Mouse (Mus musculus) bone marrow, adult 2 months (tissue): ENCODE results near the gene Lsm4. TPM values are rescaled to one million over a fixed set of nuclear protein-coding genes. Genes with fewer than 3 reads are reported as not detected.

Experiments
- H3K27ac ChIP-seq: fragments of 200-500 bp; 2 replicates; pipeline ENCODE4 v1.5.1; 2012; ENCODE audit warnings: low read depth, mild to moderate bottlenecking, control low read depth, inconsistent platforms, low read length; ENCODE audit not compliant: control insufficient read depth, poor library complexity, insufficient read depth
- H3K4me1 ChIP-seq: fragments of 200-500 bp; 2 replicates; pipeline ENCODE4 v1.6.1; 2011; ENCODE audit warnings: low read length; ENCODE audit not compliant: control insufficient read depth, insufficient read depth
- H3K4me3 ChIP-seq: fragments of 200-500 bp; replicated peaks from 2 replicates; pipeline ENCODE3; 2011; ENCODE audit warnings: mild to moderate bottlenecking, low read depth, low read length, control low read depth; ENCODE audit not compliant: control insufficient read depth
- CTCF ChIP-seq: fragments of 200-500 bp; IDR thresholded peaks from 2 replicates; pipeline ENCODE4 v1.5.1; 2011; ENCODE audit warnings: low read length, control low read depth; ENCODE audit not compliant: control insufficient read depth, insufficient read depth
- POLR2A ChIP-seq: fragments of 200-500 bp; IDR thresholded peaks from 2 replicates; pipeline ENCODE4 v1.6.1; 2011; ENCODE audit warnings: low read depth, mild to moderate bottlenecking, control low read depth, low read length, borderline replicate concordance; ENCODE audit not compliant: control insufficient read depth
- WGBS: fragments of 180-500 bp; shearing (Covaris S2); methylation state at CpG from one replicate; pipeline ENCODE4 v1.1.7; 2018; 5-methylcytosine and 5-hydroxymethylcytosine counted together
- polyA plus RNA-seq: library from polyadenylated mRNA; stranded (reverse); fragments of >200 nt; gene quantifications from 2 replicates; pipeline ENCODE4 v1.2.4, GENCODE M21; 2011; ENCODE audit warnings: low replicate concordance; ENCODE audit not compliant: missing spikeins, insufficient read depth, insufficient read length

Gene Lsm4
- polyA plus RNA-seq, 1 experiment: 119 TPM

DNA sequence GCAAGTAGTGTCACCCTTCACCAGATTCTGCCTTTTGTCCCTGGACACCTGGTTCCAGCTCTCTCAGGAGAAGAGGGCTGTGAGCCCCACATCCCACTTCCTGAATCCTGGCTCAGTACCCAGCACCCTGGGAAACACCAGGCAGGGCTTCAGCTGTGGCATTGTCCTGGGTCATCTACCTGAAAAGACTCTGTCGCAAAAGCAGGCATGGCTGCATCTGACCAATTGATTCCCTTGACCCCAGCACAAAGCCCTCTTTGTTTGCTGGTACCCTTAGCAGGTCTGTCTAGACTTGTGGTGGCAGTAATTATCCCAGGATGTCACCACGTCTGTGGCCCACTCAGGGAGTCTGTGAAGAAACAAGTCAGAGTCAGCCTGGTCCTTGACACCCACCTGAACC lies 17.6 kb upstream of the Lsm4 start:
- TF ChIP-seq POLR2A (no peak), CTCF (no peak)
- 84% methylated on average over 2 of the region's 2 CpGs for WGBS
- no peak overlapping the region for H3K27ac ChIP-seq
- H3K4me1 ChIP-seq: no peaks in the 10 kb centered on the region; the same call in 1 of the 2 replicates
- no peak overlapping the region for H3K4me3 ChIP-seq

DNA sequence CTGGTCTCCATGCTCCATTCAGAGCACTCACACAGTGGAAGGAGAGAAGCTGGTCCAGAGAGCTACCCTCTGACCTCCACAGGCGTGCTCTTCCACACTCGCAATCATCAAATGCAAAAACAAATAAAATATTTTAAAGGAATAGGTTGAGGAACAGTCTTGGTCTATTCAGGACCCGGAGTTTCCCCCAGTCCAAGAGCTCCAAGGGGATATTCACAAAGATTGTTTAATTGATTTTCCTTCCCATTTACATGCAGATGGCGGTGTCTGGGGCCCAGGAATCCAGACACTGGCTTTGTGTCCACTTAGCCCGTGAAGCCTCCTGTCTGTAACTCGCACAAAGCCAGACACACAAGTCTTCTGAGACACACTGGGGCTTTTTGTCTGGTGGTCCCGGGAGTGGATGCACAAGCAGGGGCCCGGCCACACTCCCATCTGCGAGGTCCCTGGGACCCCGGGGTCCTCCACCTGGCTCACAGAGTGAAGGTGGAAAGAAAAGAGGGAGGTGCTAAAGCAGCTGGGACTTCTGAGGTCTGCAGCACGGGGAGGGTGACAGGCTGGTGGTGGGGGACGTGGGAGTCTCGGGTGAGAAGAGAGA lies 16.8 kb upstream of the Lsm4 start:
- H3K27ac ChIP-seq: no peak overlapping the region
- 88% methylated on average over 13 of the region's 13 CpGs for WGBS
- TF ChIP-seq CTCF: no peak
- TF ChIP-seq POLR2A: no peak
- no peaks in the 10 kb centered on the region; the same call in 1 of the 2 replicates for H3K4me1 ChIP-seq
- H3K4me3 ChIP-seq: no peak overlapping the region

DNA sequence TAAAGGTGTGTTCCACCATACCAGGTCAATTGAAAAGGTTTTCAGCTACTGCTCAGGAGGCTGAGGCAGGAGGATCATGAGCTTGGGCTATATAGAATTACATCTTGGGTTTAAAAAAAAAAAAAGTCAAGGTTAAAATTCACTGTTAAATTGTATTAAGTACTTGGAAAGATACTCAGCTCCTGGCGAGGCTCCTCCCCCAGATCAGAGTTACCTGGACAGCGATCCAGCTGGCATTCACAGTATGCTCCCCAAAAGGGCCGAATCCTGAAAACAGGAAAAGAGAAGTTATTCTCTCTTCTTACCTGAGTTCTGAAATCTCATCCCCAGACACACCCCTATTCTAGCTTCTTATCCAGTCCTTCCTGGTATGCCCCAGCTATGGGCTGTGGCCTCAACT lies 15.8 kb upstream of the Lsm4 start:
- H3K27ac ChIP-seq: no peak overlapping the region
- WGBS: 88% methylated on average over 3 of the region's 3 CpGs
- TF ChIP-seq CTCF: no peak
- no peak for TF ChIP-seq POLR2A
- H3K4me3 ChIP-seq: no peak overlapping the region
- no peaks in the 10 kb centered on the region; the same call in 1 of the 2 replicates for H3K4me1 ChIP-seq

DNA sequence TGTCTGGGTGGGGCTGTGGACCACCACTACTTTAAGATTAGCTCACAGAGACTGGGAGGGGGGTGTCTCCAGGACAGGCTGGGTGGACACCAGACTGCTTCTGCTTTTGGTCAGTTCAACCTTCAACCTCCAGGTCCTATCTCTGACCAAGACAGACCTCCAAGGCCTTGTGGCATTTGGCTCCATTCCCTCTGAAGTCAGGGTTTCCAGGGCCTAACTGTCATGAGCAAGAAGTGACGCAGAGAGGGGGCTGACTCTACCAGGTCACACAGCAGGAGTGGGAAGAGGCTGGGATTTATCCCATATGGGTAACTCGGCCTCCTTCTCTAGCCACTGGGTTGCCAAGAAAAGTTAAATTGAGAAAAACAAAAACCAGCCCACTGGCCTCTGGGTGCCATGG lies 15.3 kb upstream of the Lsm4 start:
- TF ChIP-seq POLR2A (no peak), CTCF (no peak)
- 81% methylated on average over 2 of the region's 2 CpGs for WGBS
- no peak overlapping the region for H3K4me3 ChIP-seq
- H3K4me1 ChIP-seq: no peaks in the 10 kb centered on the region; the same call in 1 of the 2 replicates
- no peak overlapping the region for H3K27ac ChIP-seq

DNA sequence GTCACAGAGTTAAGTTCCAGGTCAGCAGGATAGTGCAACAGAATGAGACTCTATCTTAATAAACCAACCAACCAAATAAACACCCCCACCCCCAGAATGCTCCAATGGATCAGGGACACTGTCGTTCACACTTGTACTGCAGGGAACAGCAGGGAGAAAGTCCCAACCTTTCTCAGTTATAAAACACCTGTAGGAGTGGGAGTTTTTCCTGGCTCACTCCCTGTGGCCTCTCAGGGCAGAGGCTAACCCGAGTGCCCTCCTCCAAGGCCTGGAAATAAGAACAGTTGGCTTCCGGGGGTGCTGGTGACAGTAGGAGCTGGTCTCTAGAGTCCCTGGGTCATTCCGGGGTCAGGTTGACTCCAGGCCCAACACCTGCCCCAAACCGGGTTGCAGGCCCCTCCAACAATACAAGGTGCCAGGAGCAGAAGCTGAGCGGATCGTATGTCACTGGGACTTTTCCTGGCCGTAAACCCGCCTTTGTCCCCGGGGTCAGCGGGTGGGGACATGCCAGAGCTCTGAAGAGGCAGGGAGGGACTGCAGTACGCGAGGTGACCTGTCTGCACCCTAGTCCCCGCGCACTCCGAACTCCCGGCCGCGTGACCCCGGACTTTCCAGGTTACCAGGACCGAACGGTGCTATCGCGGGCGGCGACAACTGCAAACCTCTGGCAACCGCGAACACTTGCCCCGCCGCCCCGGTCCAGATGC lies 14.0 kb upstream of the Lsm4 start:
- no peak overlapping the region; the same call in 1 of the 2 replicates for H3K27ac ChIP-seq
- no peak for TF ChIP-seq CTCF
- TF ChIP-seq POLR2A: no peak
- no peaks in the 10 kb centered on the region; the same call in 1 of the 2 replicates for H3K4me1 ChIP-seq
- peak overlapping the region; percentile 88 for H3K4me3 ChIP-seq
- 2% methylated on average over 31 of the region's 31 CpGs for WGBS

DNA sequence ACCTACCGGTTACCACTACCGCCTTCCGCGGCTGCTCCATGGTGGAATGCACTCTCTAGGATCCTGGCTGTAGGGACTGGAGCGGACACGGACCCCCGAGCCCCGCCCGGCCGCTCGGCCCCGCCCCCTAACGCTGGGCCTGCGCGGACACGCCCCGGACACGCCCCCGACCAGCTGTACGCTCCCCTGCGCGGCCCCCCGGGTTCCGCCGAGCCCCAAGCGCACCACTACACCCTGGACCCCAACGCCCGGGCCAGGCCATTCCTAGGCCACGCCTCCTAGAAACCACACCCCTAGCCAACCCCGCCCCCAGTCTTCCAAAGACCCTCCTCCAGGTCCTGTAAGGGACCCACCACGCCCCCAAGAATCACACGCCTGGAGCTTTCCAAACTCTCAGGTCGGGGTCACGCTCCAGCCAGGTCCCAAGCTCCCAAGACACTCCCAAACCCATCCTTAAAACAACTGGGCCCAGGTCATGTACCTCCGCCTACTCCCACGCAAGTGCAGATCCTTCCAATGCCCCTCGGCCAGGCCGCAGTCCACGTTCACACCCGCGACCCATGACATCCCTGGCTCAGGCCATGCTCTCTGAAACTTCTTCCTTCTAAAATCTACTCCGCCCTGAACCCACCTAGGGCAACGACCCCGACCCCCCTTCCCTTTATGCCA lies 13.3 kb upstream of the Lsm4 start:
- peak overlapping the region; percentile 88 for H3K4me3 ChIP-seq
- TF ChIP-seq CTCF (no peak), POLR2A (peak; percentile 26; the same call in 1 of the 2 replicates)
- peak overlapping the region; percentile 6; the same call in 1 of the 2 replicates for H3K27ac ChIP-seq
- under 1% methylated on average over 44 of the region's 44 CpGs for WGBS
- H3K4me1 ChIP-seq: no peaks in the 10 kb centered on the region; the same call in 1 of the 2 replicates

DNA sequence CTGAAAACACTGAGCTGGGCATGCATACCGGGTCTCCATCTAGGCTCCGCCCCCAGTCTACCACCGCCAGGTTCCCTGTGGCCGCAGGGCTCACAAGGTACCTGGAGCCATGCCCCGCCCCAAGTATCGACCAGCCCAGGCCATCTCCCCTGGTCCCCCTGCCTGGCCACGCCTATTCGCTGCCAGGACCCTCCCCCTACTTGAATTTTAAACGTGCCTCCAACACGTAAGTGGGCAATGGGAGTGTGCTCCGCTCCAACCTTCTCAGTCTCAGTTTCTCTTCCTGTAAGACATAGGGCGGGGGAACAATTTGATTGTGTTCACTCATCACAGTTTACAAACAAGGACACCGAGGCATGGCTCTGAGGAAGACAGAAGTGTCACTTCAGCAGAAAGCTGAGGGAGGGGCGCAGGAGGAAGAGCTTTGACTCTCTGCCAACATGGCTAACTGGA lies 12.7 kb upstream of the Lsm4 start, which contains the start of gene Pgpep1:
Gene Pgpep1 (minus strand): TSS at position 116 of the 453 bp plus-strand sequence.
- TF ChIP-seq POLR2A (no peak), CTCF (no peak)
- 5% methylated on average over 14 of the region's 14 CpGs for WGBS
- Histone ChIP-seq H3K27ac (peak within 1 kb of the TSS; percentile 6; the same call in 1 of the 2 replicates), H3K4me1 (no peaks in the 10 kb centered on the region; the same call in 1 of the 2 replicates), H3K4me3 (peak within 1 kb of the TSS; percentile 88)

DNA sequence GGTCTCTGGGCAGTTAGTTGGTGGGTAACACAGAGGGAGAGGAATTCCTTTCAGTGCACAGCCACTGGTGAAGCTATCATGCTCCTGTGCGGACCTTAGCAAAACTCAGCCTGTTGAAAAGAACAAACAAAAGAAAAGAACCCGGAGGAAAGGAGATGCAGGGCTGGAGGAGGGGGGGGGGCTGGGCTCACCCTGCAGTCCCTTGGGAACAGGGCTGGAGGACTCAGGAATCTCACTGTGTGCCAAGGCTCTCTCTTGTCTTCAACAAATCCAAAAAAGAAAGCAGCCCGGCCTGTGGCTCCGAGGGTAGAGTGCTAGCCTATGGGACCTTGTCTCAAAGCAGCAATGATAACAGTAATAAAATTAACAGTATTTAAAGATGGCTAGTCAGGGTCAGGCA lies 9.4 kb upstream of the Lsm4 start:
- Histone ChIP-seq H3K27ac (no peak overlapping the region), H3K4me3 (no peak overlapping the region), H3K4me1 (no peaks in the 10 kb centered on the region; the same call in 1 of the 2 replicates)
- 85% methylated on average over 4 of the region's 4 CpGs for WGBS
- no peak for TF ChIP-seq POLR2A
- TF ChIP-seq CTCF: no peak
